Mouse (Mus musculus) cerebellum, adult 2 months (tissue): ENCODE data around the gene Gm1110. TPM values are rescaled to one million over a fixed set of nuclear protein-coding genes. Genes with fewer than 3 reads are reported as not detected.
A peak's percentile ranks its signal among the peaks of the same experiment; 100 is the strongest.
"Not testable (repeated sequence)": the region's sequence is repeated elsewhere in the genome, so short reads cannot be mapped to it uniquely, and the experiment has no call there.

Experiments
- DNase-seq, 2 experiments: peaks; one replicate each; pipeline ENCODE4 v3.0.0; 2021
- H3K27ac ChIP-seq: fragments of 200-500 bp; 2 replicates; pipeline ENCODE4 v1.5.1; 2012; ENCODE audit warnings: low read length, control low read depth, inconsistent platforms; ENCODE audit not compliant: insufficient read depth
- H3K27me3 ChIP-seq: fragments of 200-500 bp; 2 replicates; pipeline ENCODE4 v1.6.1; 2012; ENCODE audit warnings: inconsistent platforms, mild to moderate bottlenecking, low read length, moderate library complexity; ENCODE audit not compliant: control insufficient read depth, insufficient read depth
- H3K4me1 ChIP-seq: fragments of 200-500 bp; 2 replicates; pipeline ENCODE4 v1.6.1; 2011; ENCODE audit warnings: low read length; ENCODE audit not compliant: control insufficient read depth, insufficient read depth
- H3K4me3 ChIP-seq: fragments of 200-500 bp; replicated peaks from 2 replicates; pipeline ENCODE3; 2011; ENCODE audit warnings: mild to moderate bottlenecking, low read depth, low read length, control low read depth; ENCODE audit not compliant: insufficient read depth
- CTCF ChIP-seq: fragments of 200-500 bp; IDR thresholded peaks from 2 replicates; pipeline ENCODE4 v1.5.1; 2011; ENCODE audit warnings: low read depth, mild to moderate bottlenecking, control low read depth, low read length, moderate library complexity, borderline replicate concordance; ENCODE audit not compliant: insufficient read depth
- POLR2A ChIP-seq: fragments of 200-500 bp; IDR thresholded peaks from 2 replicates; pipeline ENCODE4 v1.6.1; 2011; ENCODE audit warnings: low read length, control low read depth, borderline replicate concordance; ENCODE audit not compliant: insufficient read depth
- WGBS: fragments of 180-500 bp; shearing (Covaris S2); methylation state at CpG from one replicate; pipeline ENCODE4 v1.1.7; 2018; 5-methylcytosine and 5-hydroxymethylcytosine counted together
- polyA plus RNA-seq: library from polyadenylated mRNA; depleted of rRNA; stranded (reverse); fragments of >200 nt; gene quantifications from 2 replicates; pipeline ENCODE4 v1.2.3, GENCODE M21; 2012; rRNA removed

Gene Gm1110
- 0.14 TPM in 1 of 2 replicates, not detected in the other for polyA plus RNA-seq

GRCm38 (mm10) chr9:26922909-26923526, at the start of gene Gm1110:
TSS of gene Gm1110 (minus strand) at chr9:26923111.
- 61% methylated on average over 13 of the region's 13 CpGs for WGBS

DNA sequence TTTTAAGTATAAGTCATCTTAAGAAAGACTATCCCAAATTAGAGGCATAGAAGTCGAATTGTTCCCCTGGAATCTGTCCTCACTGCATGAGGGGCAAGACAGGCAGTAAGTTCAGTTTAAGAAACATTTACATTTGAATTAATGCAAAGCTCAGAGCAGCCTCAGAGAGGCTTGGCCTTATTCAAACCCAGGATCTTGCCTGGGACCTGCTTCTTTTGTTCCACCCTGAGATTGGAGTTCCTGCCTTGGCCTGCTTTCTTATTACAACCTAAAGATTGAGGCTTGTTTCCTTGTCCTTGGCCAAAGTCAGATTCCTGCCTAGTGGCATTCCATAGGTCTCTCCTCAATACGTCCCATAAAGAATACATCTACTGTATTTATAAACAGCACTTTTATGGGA, 24.9 kb upstream of the Gm1110 start:
- TF ChIP-seq POLR2A, result no peak
- no peak for TF ChIP-seq CTCF
- WGBS, result 70% methylated on average over 2 of the region's 2 CpGs

More at GRCm38 (mm10) chr9:26922909-26923526, at the start of gene Gm1110:
- Histone ChIP-seq H3K4me1 (no peaks in the 10 kb centered on the region), H3K4me3 (no peak within 1 kb of the TSS), H3K27me3 (no peaks in the 10 kb centered on the region), H3K27ac (no peak within 1 kb of the TSS)
- DNase-seq, result no peak
- TF ChIP-seq CTCF (no peak), POLR2A (no peak)

GRCm38 (mm10) chr9:26924146-26924545, 1.2 kb upstream of the Gm1110 start:
- Histone ChIP-seq H3K27me3 (no peaks in the 10 kb centered on the region), H3K4me1 (no peaks in the 10 kb centered on the region), H3K4me3 (no peak overlapping the region), H3K27ac (no peak overlapping the region)
- TF ChIP-seq POLR2A (no peak), CTCF (no peak)
- DNase-seq, result peak in 1 of 2 experiments; percentile 1
- 1% methylated on average over 3 of the region's 3 CpGs for WGBS

More for the DNA sequence above, 24.9 kb upstream of the Gm1110 start:
- Histone ChIP-seq H3K27me3 (no peaks in the 10 kb centered on the region), H3K4me3 (no peak overlapping the region), H3K4me1 (no peaks in the 10 kb centered on the region), H3K27ac (no peak overlapping the region)
- no peak for DNase-seq

GRCm38 (mm10) chr9:26919778-26920177, 3.1 kb downstream of the Gm1110 start:
- DNase-seq, result no peak
- Histone ChIP-seq H3K27ac (no peak overlapping the region), H3K4me1 (no peaks in the 10 kb centered on the region), H3K4me3 (no peak overlapping the region), H3K27me3 (no peaks in the 10 kb centered on the region)
- 86% methylated on average over 2 of the region's 2 CpGs for WGBS
- TF ChIP-seq CTCF (no peak), POLR2A (no peak)

DNA sequence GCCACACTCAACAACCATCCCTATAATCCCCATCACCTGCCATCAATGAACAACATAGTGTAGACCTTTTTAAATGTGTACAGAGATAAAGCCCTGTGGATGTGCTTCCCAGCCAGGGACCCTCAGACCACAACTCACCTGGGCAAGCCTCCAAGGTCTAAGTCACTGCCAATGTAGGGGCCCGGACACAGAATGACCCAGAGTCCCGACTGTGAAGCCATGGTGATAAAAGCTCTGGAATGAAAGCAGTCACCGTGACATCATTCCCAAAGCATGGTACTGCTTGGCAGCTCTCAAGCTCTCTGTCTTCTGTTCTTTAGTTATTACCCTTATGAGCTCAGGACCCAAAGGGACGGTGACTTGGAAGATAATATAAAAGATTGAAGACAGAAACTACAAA, 9.8 kb downstream of the Gm1110 start:
- H3K27me3 ChIP-seq, result no peaks in the 10 kb centered on the region
- no peak overlapping the region for H3K27ac ChIP-seq
- DNase-seq, result no peak
- WGBS, result 11% methylated on average over 4 of the region's 4 CpGs
- no peak for TF ChIP-seq CTCF
- no peak for TF ChIP-seq POLR2A
- H3K4me1 ChIP-seq, result no peaks in the 10 kb centered on the region
- H3K4me3 ChIP-seq, result no peak overlapping the region

DNA sequence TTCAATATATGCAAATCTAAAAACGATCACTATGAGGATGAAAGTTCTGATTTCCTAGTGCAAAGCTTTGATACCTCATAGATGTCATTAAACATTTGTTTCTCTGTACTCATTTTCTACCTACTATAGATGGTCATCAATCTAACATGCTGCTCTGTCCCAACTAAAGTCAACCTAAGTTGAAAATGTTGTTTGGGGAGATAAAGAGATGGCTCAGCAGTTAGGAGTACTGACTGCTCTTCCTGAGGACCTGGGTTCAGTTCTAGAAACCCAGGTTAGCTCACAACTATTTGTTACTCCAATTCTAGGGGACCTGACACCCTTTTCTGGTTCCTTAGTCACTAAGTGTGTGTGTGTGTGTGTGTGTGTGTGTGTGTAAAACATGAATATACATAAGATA, 11.7 kb downstream of the Gm1110 start:
- WGBS, result 78% methylated on average over 1 of the region's 1 CpGs
- H3K4me1 ChIP-seq, result no peaks in the 10 kb centered on the region
- H3K27me3 ChIP-seq, result no peaks in the 10 kb centered on the region
- no peak for TF ChIP-seq POLR2A
- H3K27ac ChIP-seq, result no peak overlapping the region
- no peak for DNase-seq
- H3K4me3 ChIP-seq, result no peak overlapping the region

- H3K4me3 ChIP-seq, H3K4me1 ChIP-seq, H3K27me3 ChIP-seq, H3K27ac ChIP-seq, DNase-seq: not testable (repeated sequence)
- 84% methylated on average over 7 of the region's 7 CpGs for WGBS
Measured at GRCm38 (mm10) chr9:26869856-26870255, 53.1 kb downstream of the Gm1110 start.

- no peaks in the 10 kb centered on the region for H3K27me3 ChIP-seq
- 76% methylated on average over 5 of the region's 5 CpGs for WGBS
- DNase-seq, result no peak
- TF ChIP-seq CTCF, result no peak
- TF ChIP-seq POLR2A, result no peak
- no peak within 1 kb of the TSS for H3K27ac ChIP-seq
- no peaks in the 10 kb centered on the region for H3K4me1 ChIP-seq
- no peak within 1 kb of the TSS for H3K4me3 ChIP-seq
Measured at GRCm38 (mm10) chr9:26860751-26861150, 62.2 kb downstream of the Gm1110 start, which contains the start of gene Glb1l3. TSS of gene Glb1l3 (minus strand) at chr9:26860890.

- Histone ChIP-seq H3K27ac (no peak overlapping the region), H3K4me1 (no peaks in the 10 kb centered on the region), H3K4me3 (no peak overlapping the region), H3K27me3 (no peaks in the 10 kb centered on the region)
- WGBS, result 85% methylated on average over 3 of the region's 3 CpGs
- DNase-seq, result no peak
- TF ChIP-seq POLR2A, result no peak
- TF ChIP-seq CTCF, result no peak
Measured at GRCm38 (mm10) chr9:26831089-26831488, 91.8 kb downstream of the Gm1110 start.

Other genes starting within 250 kb of the Gm1110 start
- 76.0 and 81.2 TPM in 2 replicates for gene B3gat1, start 189.4 kb downstream of the Gm1110 start, polyA plus RNA-seq
- gene Glb1l2, start 116.6 kb downstream of the Gm1110 start, polyA plus RNA-seq, result 0.64 and 1.2 TPM in 2 replicates
- gene Glb1l3, start 62.2 kb downstream of the Gm1110 start, polyA plus RNA-seq, result 0.03 TPM in 1 of 2 replicates, not detected in the other
- gene Acad8, start 76.5 kb upstream of the Gm1110 start, polyA plus RNA-seq, result 45.0 and 49.9 TPM in 2 replicates
- 93.5 and 104 TPM in 2 replicates for gene Thyn1, start 76.6 kb upstream of the Gm1110 start, polyA plus RNA-seq
- gene Vps26b, start 107.0 kb upstream of the Gm1110 start, polyA plus RNA-seq, result 87.5 and 95.5 TPM in 2 replicates
- 45.7 and 47.6 TPM in 2 replicates for gene Ncapd3, start 107.1 kb upstream of the Gm1110 start, polyA plus RNA-seq
- gene Jam3, start 232.3 kb upstream of the Gm1110 start, polyA plus RNA-seq, result 44.3 and 50.8 TPM in 2 replicates